ENCODE assay signal across 9 mouse cellular contexts in the genomic region with DNA sequence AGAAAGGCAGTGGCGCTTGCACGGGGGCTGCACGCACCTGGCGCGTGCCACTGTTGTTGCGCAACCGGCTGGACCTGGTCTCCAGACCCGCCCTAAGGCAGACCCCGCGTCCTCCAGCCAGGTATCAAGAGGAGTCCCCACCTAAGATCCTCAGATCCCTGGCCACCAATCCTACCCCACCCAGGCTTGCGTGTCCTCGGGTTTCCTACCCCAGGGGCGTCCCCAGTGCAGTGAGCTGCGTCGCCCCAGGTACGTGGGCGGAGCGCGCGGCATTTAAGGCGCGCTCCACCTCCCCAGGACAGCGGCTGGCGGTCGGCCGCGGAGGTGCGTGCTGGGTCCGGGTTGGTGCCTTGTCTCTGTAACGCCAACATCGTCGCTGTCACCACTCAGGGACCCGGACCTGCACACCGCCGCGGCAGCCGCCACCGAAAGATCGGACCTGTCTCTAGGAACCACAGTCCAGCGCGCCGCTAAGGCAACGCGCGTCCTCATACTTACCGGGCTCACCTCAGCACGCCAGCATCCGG. TPM values are rescaled to one million over a fixed set of nuclear protein-coding genes. Genes with fewer than 3 reads are reported as not detected.
DNase-seq lines count a peak whose midpoint lies in the region; ATAC-seq and TF ChIP-seq lines count a peak whose summit lies in the region.
"Had no signal": no experiment of that assay in that cellular context is flagged by ENCODE, and none has a peak within 500 bp of the region (broad histone marks: within the 10 kb centered on the region; RNA-seq: fewer than 3 reads in every experiment).

A gene (plus strand): TSS at position 358 of the 527 bp plus-strand sequence.

- peaks cover 50% of the 10 kb centered on the region for H3K27me3 ChIP-seq in heart, postnatal 0 days (ENCODE audit: control insufficient read depth, insufficient read depth, low read length)
- peaks cover 10% of the 10 kb centered on the region for H3K27me3 ChIP-seq in heart, adult 2 months (ENCODE audit: control insufficient read depth, insufficient read depth, low read length)
- peaks cover 45% of the 10 kb centered on the region for H3K27me3 ChIP-seq in intestine, embryonic 14.5 days (replicated peaks; ENCODE audit: control insufficient read depth, insufficient read depth, low read length)
- peaks cover 41% of the 10 kb centered on the region for H3K27me3 ChIP-seq in midbrain, embryonic 14.5 days (ENCODE audit: control insufficient read depth, insufficient read depth, low read length)

- intact Hi-C loops in heart, adult 2 months (cut with DNase I), result no loop called here
- intact Hi-C loops in left cerebral cortex, postnatal 14 days (cut with DNase I), result no loop called here

- no peak for ATAC-seq in heart, postnatal 0 days (ENCODE audit: insufficient read depth, low read depth)
- ATAC-seq in intestine, embryonic 14.5 days (replicated peaks; ENCODE audit: low FRiP score, low TSS enrichment, low read depth), result peak; percentile 58; the same call in 1 of the 2 replicates
- ATAC-seq in midbrain, embryonic 14.5 days (ENCODE audit: low FRiP score, low TSS enrichment), result no peak
- ATAC-seq in monocyte, adult 5-6 weeks (replicated peaks; ENCODE audit: insufficient number of reproducible peaks, low FRiP score, low TSS enrichment, poor library complexity, severe bottlenecking), result no peak

- no peak within 1 kb of the TSS for H3K27ac ChIP-seq in heart, postnatal 0 days (ENCODE audit: low read depth)
- H3K27ac ChIP-seq in heart, adult 2 months, result no peak within 1 kb of the TSS
- H3K27ac ChIP-seq in intestine, embryonic 14.5 days (ENCODE audit: low read depth), result no peak within 1 kb of the TSS
- no peak within 1 kb of the TSS for H3K27ac ChIP-seq in midbrain, embryonic 14.5 days (replicated peaks; ENCODE audit: low read depth, low read length)

- no peaks in the 10 kb centered on the region for H3K79me2 ChIP-seq in heart, adult 2 months (replicated peaks; ENCODE audit: control insufficient read depth, insufficient read depth, low read length)

- H3K9me3 ChIP-seq in heart, postnatal 0 days (replicated peaks; ENCODE audit: control insufficient read depth, low read length), result no peaks in the 10 kb centered on the region
- H3K9me3 ChIP-seq in intestine, embryonic 14.5 days (ENCODE audit: control insufficient read depth, low read length), result no peaks in the 10 kb centered on the region
- no peaks in the 10 kb centered on the region for H3K9me3 ChIP-seq in midbrain, embryonic 14.5 days (ENCODE audit: control insufficient read depth, low read length)

- no peak within 1 kb of the TSS for H3K9ac ChIP-seq in heart, postnatal 0 days (replicated peaks; ENCODE audit: low read depth, low read length)
- H3K9ac ChIP-seq in heart, adult 2 months (ENCODE audit: low read depth, low read length), result no peak within 1 kb of the TSS
- no peak within 1 kb of the TSS for H3K9ac ChIP-seq in intestine, embryonic 14.5 days (ENCODE audit: low read length)
- H3K9ac ChIP-seq in midbrain, embryonic 14.5 days (replicated peaks; ENCODE audit: low read length), result peak within 1 kb of the TSS; percentile 48; the same call in 1 of the 2 replicates

- 0 out of 2 replicates have a peak, but pooled peaks cover 7% of the 10 kb centered on the region for H3K4me1 ChIP-seq in heart, postnatal 0 days (ENCODE audit: control insufficient read depth, insufficient read depth)
- no peaks in the 10 kb centered on the region for H3K4me1 ChIP-seq in heart, adult 2 months (ENCODE audit: control insufficient read depth, insufficient read depth, low read length)
- 0 out of 2 replicates have a peak, but pooled peaks cover 3% of the 10 kb centered on the region for H3K4me1 ChIP-seq in intestine, embryonic 14.5 days (replicated peaks; ENCODE audit: control insufficient read depth, insufficient read depth, low read length)
- no peaks in the 10 kb centered on the region for H3K4me1 ChIP-seq in midbrain, embryonic 14.5 days (ENCODE audit: control insufficient read depth, insufficient read depth, low read length)

- no peak for TF ChIP-seq EP300 in heart, postnatal 0 days (IDR thresholded peaks at IDR 0.05; ENCODE audit: low read depth)
- TF ChIP-seq EP300 in heart, adult 2 months (IDR thresholded peaks at IDR 0.05; ENCODE audit: insufficient read depth, low read depth, low read length), result no peak

- H3K36me3 ChIP-seq in heart, postnatal 0 days (replicated peaks; ENCODE audit: control insufficient read depth, insufficient read depth, low read length), result no peaks in the 10 kb centered on the region
- H3K36me3 ChIP-seq in heart, adult 2 months (ENCODE audit: control insufficient read depth, insufficient read depth, low read length), result no peaks in the 10 kb centered on the region
- H3K36me3 ChIP-seq in intestine, embryonic 14.5 days (ENCODE audit: control insufficient read depth, insufficient read depth, low read length), result no peaks in the 10 kb centered on the region
- no peaks in the 10 kb centered on the region for H3K36me3 ChIP-seq in midbrain, embryonic 14.5 days (ENCODE audit: control insufficient read depth, insufficient read depth, low read length)

- peak within 1 kb of the TSS; percentile 49 for H3K4me2 ChIP-seq in heart, postnatal 0 days (ENCODE audit: low read depth, low read length)
- peak within 1 kb of the TSS; percentile 70 for H3K4me2 ChIP-seq in intestine, embryonic 14.5 days (ENCODE audit: low read length)
- peak within 1 kb of the TSS; percentile 70 for H3K4me2 ChIP-seq in midbrain, embryonic 14.5 days (ENCODE audit: low read length)

- TF ChIP-seq POLR2A in heart, adult 2 months (IDR thresholded peaks at IDR 0.05; ENCODE audit: insufficient read depth, low read depth, low read length), result no peak

- no peak for DNase-seq in heart, postnatal 0 days (ENCODE audit: low spot score)
- no peak for DNase-seq in heart, adult 2 months
- peak; percentile 17 for DNase-seq in embryo, embryonic 9.5 days (ENCODE audit: extremely low spot score)
- peak; percentile 66 for DNase-seq in intestine, embryonic 14.5 days (ENCODE audit: low spot score)
- peak; percentile 42 for DNase-seq in midbrain, embryonic 14.5 days
- no peak for DNase-seq in spleen, adult 12 weeks (ENCODE audit: low spot score)
- no peak for DNase-seq in left cerebral cortex, postnatal 14 days (ENCODE audit: low spot score in 2 of 2)

- peak within 1 kb of the TSS; percentile 38 for H3K4me3 ChIP-seq in heart, postnatal 0 days (ENCODE audit: low read depth, low read length)
- no peak within 1 kb of the TSS for H3K4me3 ChIP-seq in heart, adult 2 months
- peak within 1 kb of the TSS; percentile 39 for H3K4me3 ChIP-seq in intestine, embryonic 14.5 days (ENCODE audit: low read depth, low read length)
- peak within 1 kb of the TSS; percentile 43 for H3K4me3 ChIP-seq in midbrain, embryonic 14.5 days (replicated peaks; ENCODE audit: low read depth, low read length)

- WGBS in heart, postnatal 0 days, result 2% methylated on average over 48 of the region's 48 CpGs
- WGBS in heart, adult 2 months, result 4% methylated on average over 48 of the region's 48 CpGs
- WGBS in intestine, embryonic 14.5 days, result under 1% methylated on average over 48 of the region's 48 CpGs
- WGBS in midbrain, embryonic 14.5 days, result 2% methylated on average over 48 of the region's 48 CpGs

- no peak for TF ChIP-seq CTCF in heart, postnatal 0 days (IDR thresholded peaks at IDR 0.05; ENCODE audit: low read depth)
- no peak for TF ChIP-seq CTCF in heart, adult 2 months (IDR thresholded peaks at IDR 0.05)

RNA-seq across cellular contexts. Expression of the gene that starts here (rescaled TPM):
- not detected in 2 replicates for total RNA-seq in heart, postnatal 0 days (2014; rRNA removed; ENCODE audit: low replicate concordance)
- polyA plus RNA-seq in heart, postnatal 0 days (2015; fragmentation: Nextera tagmentation; extraction: Ambion mirVana), result not detected in 2 replicates
- not detected for total RNA-seq in heart, adult 2 months (2021)
- polyA plus RNA-seq in heart, adult 2 months (2012; rRNA removed), result not detected in 2 replicates
- polyA plus RNA-seq in intestine, embryonic 14.5 days (2014; fragmentation: Nextera tagmentation; extraction: Ambion mirVana), result 0.15 TPM in 1 of 2 replicates, not detected in the other
- 0.37 TPM in 1 of 2 replicates, not detected in the other for polyA plus RNA-seq in midbrain, embryonic 14.5 days (2014; fragmentation: Nextera tagmentation; extraction: Ambion mirVana)
- total RNA-seq in left cerebral cortex, postnatal 14 days (2021), result under 1 TPM; 0.19 to 0.24 TPM
- total RNA-seq in monocyte, adult 5-6 weeks (2017), result not detected in 3 replicates
- total RNA-seq: left cerebral cortex, adult 18-20 months had no signal

Comparison
In these comparisons a context has a peak if more than half of its experiments do, and no peak if none do; other contexts are left out.
1. Peak in DNase-seq, ATAC-seq, H3K4me3 ChIP-seq and H3K4me2 ChIP-seq in intestine, embryonic 14.5 days; RNA of the gene not detected or under 1 TPM.
2. Peak in DNase-seq, H3K4me3 ChIP-seq, H3K9ac ChIP-seq and H3K4me2 ChIP-seq in midbrain, embryonic 14.5 days; RNA of the gene not detected or under 1 TPM.